Mouse (Mus musculus) limb, embryonic 12.5 days (tissue): ENCODE data around the gene Crlf2. TPM values are rescaled to one million over a fixed set of nuclear protein-coding genes. Genes with fewer than 3 reads are reported as not detected.

Experiments
- ATAC-seq: fragments of 200-750 bp; cut with Nextera tagmentation; 2 replicates; pipeline ENCODE4 v1.8.0; 2017; ENCODE audit warnings: low read depth, moderate TSS enrichment; ENCODE audit not compliant: insufficient number of reproducible peaks, insufficient read depth, low FRiP score, low TSS enrichment
- H3K27ac ChIP-seq: fragments of 300-500 bp; sonication (generic); 2 replicates; pipeline ENCODE4 v1.5.1; 2016; ENCODE audit warnings: mild to moderate bottlenecking, moderate library complexity
- H3K27me3 ChIP-seq: fragments of 300-500 bp; sonication (generic); 2 replicates; pipeline ENCODE4 v1.6.1; 2016; ENCODE audit warnings: mild to moderate bottlenecking, moderate library complexity
- H3K36me3 ChIP-seq: fragments of 300-500 bp; sonication (generic); 2 replicates; pipeline ENCODE4 v1.6.1; 2016; ENCODE audit warnings: mild to moderate bottlenecking, moderate library complexity
- H3K4me1 ChIP-seq: fragments of 300-500 bp; sonication (generic); replicated peaks from 2 replicates; pipeline ENCODE4 v1.6.1; 2016
- H3K4me2 ChIP-seq: fragments of 300-500 bp; sonication (generic); 2 replicates; pipeline ENCODE4 v1.6.1; 2016; ENCODE audit warnings: mild to moderate bottlenecking, moderate library complexity
- H3K4me3 ChIP-seq: fragments of 300-500 bp; sonication (generic); replicated peaks from 2 replicates; pipeline ENCODE4 v1.5.1; 2016; ENCODE audit warnings: mild to moderate bottlenecking
- H3K9ac ChIP-seq: fragments of 300-500 bp; sonication (generic); replicated peaks from 2 replicates; pipeline ENCODE4 v1.6.1; 2016; ENCODE audit warnings: mild to moderate bottlenecking, moderate library complexity
- H3K9me3 ChIP-seq: fragments of 300-500 bp; sonication (generic); 2 replicates; pipeline ENCODE4 v1.6.1; 2016; ENCODE audit warnings: mild to moderate bottlenecking, moderate library complexity
- WGBS: fragments of 180-500 bp; shearing (Covaris S2); methylation state at CpG from one replicate; pipeline ENCODE4 v1.1.7; 2016; 5-methylcytosine and 5-hydroxymethylcytosine counted together
- polyA plus RNA-seq: library from polyadenylated mRNA; unstranded; fragments of >200 nt; fragmentation: Nextera tagmentation; extraction: Ambion mirVana; gene quantifications from 2 replicates; pipeline ENCODE4 v1.2.1, GENCODE M21; 2016

The Crlf2 gene
- polyA plus RNA-seq, 1 experiment from 2014 or later = 6.3 TPM

DNA sequence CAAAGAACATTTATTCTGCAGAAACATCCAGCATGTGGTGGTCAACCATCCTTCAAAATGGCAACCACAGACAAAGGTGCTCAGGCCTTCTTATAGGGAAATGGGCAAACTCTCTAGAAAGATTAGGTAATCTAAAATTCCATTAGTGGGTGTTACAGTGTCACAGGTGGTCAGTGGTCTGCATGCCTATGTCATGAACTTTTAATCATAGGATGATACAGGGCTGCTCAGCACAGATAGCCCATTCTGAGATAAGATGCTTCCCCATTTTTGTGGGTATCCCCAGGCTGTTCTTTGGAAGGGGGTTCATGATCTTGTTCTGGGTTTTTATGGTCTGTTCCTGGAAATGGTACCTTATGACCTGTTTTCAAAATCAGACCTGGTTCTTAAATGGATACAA is 49.1 kb downstream of the Crlf2 start:
- Histone ChIP-seq H3K36me3 (no peaks in the 10 kb centered on the region), H3K9me3 (no peaks in the 10 kb centered on the region), H3K4me2 (no peak overlapping the region), H3K4me1 (no peaks in the 10 kb centered on the region), H3K27me3 (no peaks in the 10 kb centered on the region), H3K27ac (no peak overlapping the region), H3K4me3 (no peak overlapping the region), H3K9ac (no peak overlapping the region)
- no peak for ATAC-seq

- 6% methylated on average over 1 of the region's 1 CpGs for WGBS
- Histone ChIP-seq H3K9me3 (0 out of 2 replicates have a peak, but pooled peaks cover 2% of the 10 kb centered on the region), H3K36me3 (no peaks in the 10 kb centered on the region), H3K27me3 (no peaks in the 10 kb centered on the region), H3K27ac (no peak overlapping the region), H3K4me2 (no peak overlapping the region), H3K9ac (no peak overlapping the region), H3K4me3 (no peak overlapping the region), H3K4me1 (no peaks in the 10 kb centered on the region)
- no peak for ATAC-seq
Observed at GRCm38 (mm10) chr5:109506729-109507128, 52.1 kb downstream of the Crlf2 start.

Other genes starting within 250 kb of the Crlf2 start
- not detected in 2 replicates for gene Vmn2r16, start 228.8 kb downstream of the Crlf2 start, polyA plus RNA-seq
- gene Vmn2r17, start 139.3 kb downstream of the Crlf2 start, polyA plus RNA-seq = not detected in 2 replicates
- 3.6 and 4.0 TPM in 2 replicates for gene 5430403G16Rik, start 132.0 kb upstream of the Crlf2 start, polyA plus RNA-seq
- 7.9 and 10.0 TPM in 2 replicates for gene 4930522L14Rik, start 192.9 kb upstream of the Crlf2 start, polyA plus RNA-seq